Mouse (Mus musculus) kidney, adult 2 months (tissue): ENCODE measurements around the gene Maea. TPM values are rescaled to one million over a fixed set of nuclear protein-coding genes. Genes with fewer than 3 reads are reported as not detected.
A peak's percentile ranks its signal among the peaks of the same experiment; 100 is the strongest.
"Not testable (repeated sequence)": the region's sequence is repeated elsewhere in the genome, so short reads cannot be mapped to it uniquely, and the experiment has no call there.

ENCODE experiments used
- DNase-seq: peaks from one replicate; pipeline ENCODE4 v3.0.0; 2021
- H3K27ac ChIP-seq: fragments of 200-500 bp; 2 replicates; pipeline ENCODE4 v1.5.1; 2012; ENCODE audit warnings: low read depth, low read length, control low read depth, inconsistent platforms; ENCODE audit not compliant: insufficient read depth
- H3K27me3 ChIP-seq: fragments of 200-500 bp; replicated peaks from 2 replicates; pipeline ENCODE4 v1.6.1; 2012; ENCODE audit warnings: mild to moderate bottlenecking, moderate library complexity, low read length, inconsistent platforms; ENCODE audit not compliant: control insufficient read depth, insufficient read depth
- H3K36me3 ChIP-seq: fragments of 200-500 bp; 2 replicates; pipeline ENCODE4 v1.6.1; 2012; ENCODE audit warnings: mild to moderate bottlenecking, moderate library complexity, low read length, inconsistent platforms; ENCODE audit not compliant: control insufficient read depth, insufficient read depth
- H3K4me1 ChIP-seq: fragments of 200-500 bp; 2 replicates; pipeline ENCODE4 v1.6.1; 2011; ENCODE audit warnings: low read length; ENCODE audit not compliant: control insufficient read depth, insufficient read depth
- H3K4me3 ChIP-seq: fragments of 200-500 bp; 2 replicates; pipeline ENCODE4 v1.5.1; 2011; ENCODE audit warnings: mild to moderate bottlenecking, low read depth, low read length, control low read depth; ENCODE audit not compliant: insufficient read depth
- CTCF ChIP-seq: fragments of 200-500 bp; conservative IDR thresholded peaks from 2 replicates; pipeline ENCODE4 v1.5.1; 2011; ENCODE audit warnings: low read depth, mild to moderate bottlenecking, control low read depth, low read length, moderate library complexity, mixed read lengths; ENCODE audit not compliant: insufficient read depth, insufficient read length
- POLR2A ChIP-seq: fragments of 200-500 bp; IDR thresholded peaks from one replicate; pipeline ENCODE4 v1.6.1; 2011; ENCODE audit warnings: low read depth, low read length, control low read depth
- WGBS: fragments of 180-500 bp; shearing (Covaris S2); methylation state at CpG from one replicate; pipeline ENCODE4 v1.1.7; 2018; 5-methylcytosine and 5-hydroxymethylcytosine counted together
- polyA plus RNA-seq: library from polyadenylated mRNA; depleted of rRNA; stranded (reverse); fragments of >200 nt; gene quantifications from 2 replicates; pipeline ENCODE4 v1.2.3, GENCODE M21; 2012

The Maea gene
- polyA plus RNA-seq, 1 experiment, result 109 TPM

DNA sequence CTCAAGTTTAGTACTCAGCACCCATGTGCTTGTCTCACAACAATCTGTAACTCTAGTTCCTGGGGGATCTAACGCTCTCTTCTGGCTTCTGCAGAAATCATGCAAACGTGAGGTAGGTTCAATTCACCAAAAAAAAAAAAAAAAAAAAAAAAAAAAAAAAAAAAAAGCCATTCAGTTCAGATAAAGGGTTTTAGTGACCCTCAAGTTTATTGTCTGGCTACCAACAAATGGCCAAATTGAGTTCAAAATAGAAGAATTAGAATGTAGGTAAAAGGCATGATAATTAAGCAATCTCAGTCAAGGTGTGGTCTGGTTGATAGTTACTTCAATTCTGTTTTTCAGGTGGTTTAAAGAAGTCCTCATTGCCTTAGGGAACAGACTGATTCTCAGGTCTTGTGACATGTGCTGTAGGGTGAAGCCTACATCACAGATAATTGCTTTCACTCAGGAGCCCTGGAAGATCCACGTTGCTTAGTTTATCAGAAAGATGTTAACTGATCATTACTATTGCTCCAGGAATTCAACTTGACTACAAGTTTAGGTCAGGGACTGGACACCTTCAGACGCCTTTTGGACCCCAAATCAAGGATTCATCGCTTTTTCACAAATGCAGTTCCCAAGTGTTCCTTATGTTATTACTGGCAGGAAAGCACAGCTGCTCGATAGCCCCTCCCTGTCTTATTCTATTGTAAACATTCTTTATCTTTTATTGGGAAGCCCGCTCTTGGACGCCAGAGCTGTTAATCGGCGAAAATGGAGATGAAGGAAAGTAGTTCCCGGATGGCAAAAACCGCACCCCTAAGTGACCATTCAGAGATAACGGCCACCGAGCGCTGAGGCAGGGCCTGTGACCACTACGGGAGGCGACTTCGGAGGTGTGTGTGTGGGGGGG lies 682 bp upstream of the Maea start:
- peak overlapping the region; percentile 76 for H3K27ac ChIP-seq
- no peaks in the 10 kb centered on the region for H3K27me3 ChIP-seq
- peak overlapping the region; percentile 93 for H3K4me3 ChIP-seq
- peaks cover 20% of the 10 kb centered on the region for H3K4me1 ChIP-seq
- no peaks in the 10 kb centered on the region for H3K36me3 ChIP-seq
- WGBS, result 22% methylated on average over 18 of the region's 18 CpGs
- no peak for TF ChIP-seq CTCF
- TF ChIP-seq POLR2A, result peak; percentile 21
- no peak for DNase-seq

DNA sequence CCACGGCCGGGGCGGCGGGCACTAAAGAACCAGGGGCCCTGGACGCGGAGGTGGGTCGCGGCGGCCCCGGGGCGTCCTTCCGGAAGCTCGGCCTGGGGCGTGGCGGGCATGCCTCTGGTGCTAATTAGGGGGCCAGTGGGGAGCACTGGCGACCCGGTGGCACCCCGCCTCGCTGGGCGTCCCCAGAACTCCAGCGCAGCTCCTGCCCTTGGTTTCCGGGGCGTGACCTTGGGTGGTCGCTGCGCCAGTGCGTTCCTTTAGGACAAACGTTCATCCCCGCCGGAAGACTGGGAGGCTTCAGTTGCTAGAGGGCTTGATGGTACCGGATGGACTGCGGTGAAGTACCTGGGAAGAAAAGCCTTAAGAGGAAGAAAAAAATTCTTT lies 660 bp downstream of the Maea start:
- peak overlapping the region; percentile 27; the same call in 1 of the 2 replicates for H3K27ac ChIP-seq
- peaks cover 25% of the 10 kb centered on the region for H3K4me1 ChIP-seq
- no peaks in the 10 kb centered on the region for H3K27me3 ChIP-seq
- H3K36me3 ChIP-seq, result no peaks in the 10 kb centered on the region
- TF ChIP-seq CTCF (no peak), POLR2A (no peak)
- under 1% methylated on average over 27 of the region's 31 CpGs for WGBS
- H3K4me3 ChIP-seq, result peak overlapping the region; percentile 97
- peak; percentile 44 for DNase-seq

DNA sequence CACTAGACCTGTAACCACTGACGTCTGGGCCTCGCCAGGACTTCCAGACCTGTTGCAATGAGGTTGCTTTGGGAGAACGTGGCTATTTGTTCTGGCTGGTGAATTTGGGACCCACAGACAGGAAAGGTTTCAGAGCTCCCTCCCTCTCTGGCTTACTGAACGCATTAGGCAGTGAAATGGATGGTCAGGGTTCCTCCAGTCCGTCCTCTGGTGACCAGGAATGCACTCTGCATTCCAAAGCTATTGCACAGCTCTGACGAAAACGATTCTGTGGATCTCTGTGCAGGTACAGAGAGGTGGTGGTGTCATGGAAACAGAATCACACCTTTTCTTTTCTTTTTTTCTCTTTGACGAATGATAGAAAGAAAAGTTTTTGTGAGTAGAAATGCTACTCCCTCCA lies 1.9 kb downstream of the Maea start:
- Histone ChIP-seq H3K4me1 (peaks cover 33% of the 10 kb centered on the region), H3K36me3 (no peaks in the 10 kb centered on the region), H3K27ac (0 out of 2 replicates have a peak overlapping the region, but pooled peaks have one; percentile 17), H3K4me3 (no peak overlapping the region; the same call in 1 of the 2 replicates), H3K27me3 (no peaks in the 10 kb centered on the region)
- TF ChIP-seq CTCF (no peak), POLR2A (no peak)
- 37% methylated on average over 8 of the region's 8 CpGs for WGBS
- peak; percentile 46 for DNase-seq

GRCm38 (mm10) chr5:33341165-33341564 lies 5.9 kb downstream of the Maea start:
- DNase-seq, result no peak
- no peak for TF ChIP-seq CTCF
- no peak for TF ChIP-seq POLR2A
- Histone ChIP-seq H3K4me3 (no peak overlapping the region), H3K27ac (peak overlapping the region; percentile 24; the same call in 1 of the 2 replicates), H3K4me1 (peaks cover 55% of the 10 kb centered on the region), H3K27me3 (no peaks in the 10 kb centered on the region), H3K36me3 (no peaks in the 10 kb centered on the region)
- WGBS, result 55% methylated on average over 6 of the region's 6 CpGs

DNA sequence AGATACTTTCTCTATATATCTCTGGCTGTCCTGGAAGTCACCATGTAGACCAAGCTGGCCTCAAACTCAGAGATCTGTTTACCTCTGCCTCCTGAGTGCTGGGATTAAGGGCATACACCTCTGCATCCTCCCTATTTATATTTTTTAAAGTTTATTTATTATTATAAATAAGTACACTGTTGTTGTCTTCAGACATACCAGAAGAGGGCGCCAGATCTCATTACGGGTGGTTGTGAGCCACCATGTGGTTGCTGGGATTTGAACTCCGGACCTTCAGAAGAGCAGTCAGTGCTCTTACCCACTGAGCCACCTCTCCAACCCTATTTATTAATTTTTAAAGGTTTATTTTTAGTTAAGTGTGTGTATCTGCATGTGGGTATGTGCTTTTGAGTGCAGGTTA lies 6.9 kb downstream of the Maea start:
- H3K27ac ChIP-seq, result not testable (repeated sequence)
- WGBS, result 79% methylated on average over 3 of the region's 3 CpGs

GRCm38 (mm10) chr5:33342821-33343220 lies 7.5 kb downstream of the Maea start:
- no peak for TF ChIP-seq POLR2A
- no peak for TF ChIP-seq CTCF
- Histone ChIP-seq H3K27me3 (no peaks in the 10 kb centered on the region), H3K4me3 (no peak overlapping the region), H3K27ac (peak overlapping the region; percentile 79), H3K36me3 (no peaks in the 10 kb centered on the region), H3K4me1 (peaks cover 49% of the 10 kb centered on the region)
- DNase-seq, result peak; percentile 30

More for the DNA sequence above, 6.9 kb downstream of the Maea start:
- H3K4me3 ChIP-seq, DNase-seq, H3K27me3 ChIP-seq, H3K36me3 ChIP-seq: not testable (repeated sequence)
- H3K4me1 ChIP-seq, result peaks cover 52% of the 10 kb centered on the region

- Histone ChIP-seq H3K4me3 (no peak overlapping the region), H3K27me3 (no peaks in the 10 kb centered on the region), H3K36me3 (no peaks in the 10 kb centered on the region), H3K4me1 (peaks cover 49% of the 10 kb centered on the region), H3K27ac (peak overlapping the region; percentile 79)
- peak; percentile 81 for DNase-seq
- no peak for TF ChIP-seq POLR2A
- TF ChIP-seq CTCF, result no peak
Observed at GRCm38 (mm10) chr5:33343571-33343970, 8.3 kb downstream of the Maea start.
